Mouse (Mus musculus): Measurements from ENCODE around the gene Zfpm1. TPM values are rescaled to one million over a fixed set of nuclear protein-coding genes. Genes with fewer than 3 reads are reported as not detected.

The Zfpm1 gene
- polyA plus RNA-seq (2016; fragmentation: Nextera tagmentation; extraction: Ambion mirVana) = 2.1 and 2.8 TPM in 2 replicates

- no peak for ATAC-seq (ENCODE audit: insufficient number of reproducible peaks, insufficient read depth, low FRiP score, low TSS enrichment)
- Histone ChIP-seq H3K4me3 (peak within 1 kb of the TSS; percentile 63), H3K4me1 (peaks cover 47% of the 10 kb centered on the region), H3K27ac (peak within 1 kb of the TSS; percentile 69), H3K27me3 (peaks cover 33% of the 10 kb centered on the region), H3K9ac (peak within 1 kb of the TSS; percentile 71), H3K36me3 (no peaks in the 10 kb centered on the region), H3K4me2 (replicated peaks) (peak within 1 kb of the TSS; percentile 97), H3K9me3 (no peaks in the 10 kb centered on the region)
- WGBS = 0% methylated on average over 48 of the region's 60 CpGs
Measured at GRCm38 (mm10) chr8:122282035-122282358, at the start of gene Zfpm1. TSS of gene Zfpm1 (plus strand) at chr8:122282141.

- 22% methylated on average over 11 of the region's 11 CpGs for WGBS
- H3K9me3 ChIP-seq = no peaks in the 10 kb centered on the region
- no peaks in the 10 kb centered on the region for H3K36me3 ChIP-seq
- H3K27me3 ChIP-seq = peaks cover 43% of the 10 kb centered on the region
- ATAC-seq (ENCODE audit: insufficient number of reproducible peaks, insufficient read depth, low FRiP score, low TSS enrichment) = no peak
- peaks cover 17% of the 10 kb centered on the region for H3K4me1 ChIP-seq
- no peak overlapping the region for H3K4me3 ChIP-seq
- no peak overlapping the region for H3K9ac ChIP-seq
- no peak overlapping the region for H3K27ac ChIP-seq
- no peak overlapping the region for H3K4me2 ChIP-seq (replicated peaks)
Measured at GRCm38 (mm10) chr8:122234055-122234454, 47.9 kb upstream of the Zfpm1 start.

- Histone ChIP-seq H3K4me3 (no peak overlapping the region), H3K9me3 (no peaks in the 10 kb centered on the region), H3K4me1 (peaks cover 6% of the 10 kb centered on the region), H3K36me3 (no peaks in the 10 kb centered on the region), H3K27ac (no peak overlapping the region), H3K9ac (no peak overlapping the region), H3K27me3 (peaks cover 21% of the 10 kb centered on the region), H3K4me2 (replicated peaks) (no peak overlapping the region)
- WGBS = 86% methylated on average over 3 of the region's 3 CpGs
- no peak for ATAC-seq (ENCODE audit: insufficient number of reproducible peaks, insufficient read depth, low FRiP score, low TSS enrichment)
Measured at GRCm38 (mm10) chr8:122236521-122236920, 45.4 kb upstream of the Zfpm1 start.

- ATAC-seq (ENCODE audit: insufficient number of reproducible peaks, insufficient read depth, low FRiP score, low TSS enrichment) = no peak
- Histone ChIP-seq H3K27ac (no peak overlapping the region), H3K4me2 (replicated peaks) (no peak overlapping the region), H3K4me3 (no peak overlapping the region), H3K9me3 (no peaks in the 10 kb centered on the region), H3K4me1 (peaks cover 6% of the 10 kb centered on the region), H3K9ac (no peak overlapping the region; the same call in 1 of the 2 replicates), H3K27me3 (peaks cover 4% of the 10 kb centered on the region; the same call in 1 of the 2 replicates), H3K36me3 (no peaks in the 10 kb centered on the region)
- WGBS = 79% methylated on average over 11 of the region's 11 CpGs
Measured at GRCm38 (mm10) chr8:122238225-122238624, 43.7 kb upstream of the Zfpm1 start.

GRCm38 (mm10) chr8:122238731-122239130 is 43.2 kb upstream of the Zfpm1 start:
- no peak overlapping the region for H3K4me2 ChIP-seq (replicated peaks)
- WGBS = 65% methylated on average over 8 of the region's 8 CpGs
- 0 out of 2 replicates have a peak, but pooled peaks cover 3% of the 10 kb centered on the region for H3K27me3 ChIP-seq
- ATAC-seq (ENCODE audit: insufficient number of reproducible peaks, insufficient read depth, low FRiP score, low TSS enrichment) = no peak
- no peak overlapping the region for H3K27ac ChIP-seq
- no peaks in the 10 kb centered on the region for H3K36me3 ChIP-seq
- H3K9me3 ChIP-seq = no peaks in the 10 kb centered on the region
- H3K4me1 ChIP-seq = peaks cover 6% of the 10 kb centered on the region
- no peak overlapping the region; the same call in 1 of the 2 replicates for H3K9ac ChIP-seq
- no peak overlapping the region for H3K4me3 ChIP-seq

- no peak overlapping the region for H3K27ac ChIP-seq
- H3K4me3 ChIP-seq = no peak overlapping the region
- no peak for ATAC-seq (ENCODE audit: insufficient number of reproducible peaks, insufficient read depth, low FRiP score, low TSS enrichment)
- no peaks in the 10 kb centered on the region for H3K9me3 ChIP-seq
- 85% methylated on average over 16 of the region's 16 CpGs for WGBS
- no peak overlapping the region for H3K4me2 ChIP-seq (replicated peaks)
- H3K36me3 ChIP-seq = no peaks in the 10 kb centered on the region
- H3K9ac ChIP-seq = no peak overlapping the region
- no peaks in the 10 kb centered on the region for H3K27me3 ChIP-seq
- peaks cover under 1% of the 10 kb centered on the region; the same call in 1 of the 2 replicates for H3K4me1 ChIP-seq
Measured at GRCm38 (mm10) chr8:122240241-122241026, 41.5 kb upstream of the Zfpm1 start.

GRCm38 (mm10) chr8:122243310-122243709 is 38.6 kb upstream of the Zfpm1 start:
- Histone ChIP-seq H3K36me3 (no peaks in the 10 kb centered on the region), H3K4me1 (peaks cover 23% of the 10 kb centered on the region), H3K9me3 (no peaks in the 10 kb centered on the region), H3K27ac (no peak overlapping the region), H3K4me3 (no peak overlapping the region), H3K27me3 (no peaks in the 10 kb centered on the region), H3K9ac (no peak overlapping the region), H3K4me2 (replicated peaks) (no peak overlapping the region)
- ATAC-seq (ENCODE audit: insufficient number of reproducible peaks, insufficient read depth, low FRiP score, low TSS enrichment) = no peak
- 75% methylated on average over 4 of the region's 4 CpGs for WGBS

- WGBS = 79% methylated on average over 6 of the region's 6 CpGs
- Histone ChIP-seq H3K4me3 (no peak overlapping the region), H3K36me3 (no peaks in the 10 kb centered on the region), H3K9ac (no peak overlapping the region), H3K4me1 (peaks cover 23% of the 10 kb centered on the region), H3K9me3 (no peaks in the 10 kb centered on the region), H3K27me3 (no peaks in the 10 kb centered on the region), H3K4me2 (replicated peaks) (no peak overlapping the region), H3K27ac (no peak overlapping the region)
- no peak for ATAC-seq (ENCODE audit: insufficient number of reproducible peaks, insufficient read depth, low FRiP score, low TSS enrichment)
Measured at GRCm38 (mm10) chr8:122245161-122245560, 36.8 kb upstream of the Zfpm1 start.

- ATAC-seq (ENCODE audit: insufficient number of reproducible peaks, insufficient read depth, low FRiP score, low TSS enrichment) = no peak
- Histone ChIP-seq H3K9ac (peak overlapping the region; percentile 30), H3K9me3 (no peaks in the 10 kb centered on the region), H3K4me2 (replicated peaks) (peak overlapping the region; percentile 21), H3K36me3 (no peaks in the 10 kb centered on the region), H3K27ac (peak overlapping the region; percentile 73), H3K4me3 (no peak overlapping the region), H3K27me3 (no peaks in the 10 kb centered on the region), H3K4me1 (peaks cover 23% of the 10 kb centered on the region)
- WGBS = 25% methylated on average over 12 of the region's 12 CpGs
Measured at GRCm38 (mm10) chr8:122246257-122247211, 35.4 kb upstream of the Zfpm1 start.

GRCm38 (mm10) chr8:122251739-122252138 is 30.2 kb upstream of the Zfpm1 start:
- WGBS = 71% methylated on average over 1 of the region's 1 CpGs
- Histone ChIP-seq H3K9ac (no peak overlapping the region), H3K4me3 (no peak overlapping the region), H3K27ac (no peak overlapping the region), H3K9me3 (no peaks in the 10 kb centered on the region), H3K4me1 (peaks cover 16% of the 10 kb centered on the region), H3K4me2 (replicated peaks) (no peak overlapping the region), H3K27me3 (0 out of 2 replicates have a peak, but pooled peaks cover 3% of the 10 kb centered on the region), H3K36me3 (no peaks in the 10 kb centered on the region)
- ATAC-seq (ENCODE audit: insufficient number of reproducible peaks, insufficient read depth, low FRiP score, low TSS enrichment) = no peak

- Histone ChIP-seq H3K4me3 (no peak overlapping the region), H3K9me3 (no peaks in the 10 kb centered on the region), H3K36me3 (no peaks in the 10 kb centered on the region), H3K4me1 (peaks cover 9% of the 10 kb centered on the region), H3K27ac (no peak overlapping the region), H3K9ac (no peak overlapping the region), H3K27me3 (0 out of 2 replicates have a peak, but pooled peaks cover 3% of the 10 kb centered on the region), H3K4me2 (replicated peaks) (no peak overlapping the region)
- no peak for ATAC-seq (ENCODE audit: insufficient number of reproducible peaks, insufficient read depth, low FRiP score, low TSS enrichment)
- 64% methylated on average over 5 of the region's 5 CpGs for WGBS
Measured at GRCm38 (mm10) chr8:122252366-122252765, 29.6 kb upstream of the Zfpm1 start.
